8 mouse cellular contexts compared by ENCODE assay signal in the genomic region with DNA sequence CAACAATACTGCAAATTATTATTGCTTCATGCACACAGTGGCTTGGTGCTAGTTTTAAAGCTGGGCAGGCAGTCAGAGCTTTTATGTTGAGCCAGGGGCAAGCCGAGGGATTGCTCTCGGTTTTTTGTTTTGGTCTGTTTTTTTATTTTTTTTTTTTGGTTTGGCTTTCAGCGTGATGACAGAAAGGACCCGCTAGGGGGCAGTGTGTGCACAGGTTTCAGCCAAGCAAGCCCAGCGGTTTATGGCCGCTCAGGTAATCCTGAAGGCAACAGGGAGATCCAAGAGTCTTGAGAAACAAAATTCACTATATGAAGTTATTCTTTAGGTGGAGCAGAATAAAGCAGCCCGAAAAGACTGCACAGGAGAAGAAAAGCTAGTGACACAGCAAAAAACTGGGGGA.
DNase-seq lines count a peak whose midpoint lies in the region; ATAC-seq and TF ChIP-seq lines count a peak whose summit lies in the region.

No protein-coding gene starts in this region.

- no peak overlapping the region for H3K9ac ChIP-seq in liver, adult 2 months (ENCODE audit: low read depth, low read length)

- no peak for TF ChIP-seq POLR2A in cortical plate, adult 2 months (IDR thresholded peaks at IDR 0.05; ENCODE audit: extremely low read depth, insufficient read depth, low read length)
- TF ChIP-seq POLR2A in liver, adult 2 months (IDR thresholded peaks at IDR 0.05; ENCODE audit: extremely low read depth, insufficient read depth, low read length) = no peak

- H3K4me3 ChIP-seq in cortical plate, adult 2 months (ENCODE audit: insufficient read depth, low read length) = no peak overlapping the region
- no peak overlapping the region for H3K4me3 ChIP-seq in liver, adult 2 months (ENCODE audit: insufficient read depth, low read depth, low read length)

- ATAC-seq in granulocyte monocyte progenitor cell, adult 5-6 weeks (replicated peaks; ENCODE audit: poor library complexity, severe bottlenecking) = peak; percentile 70

- H3K79me2 ChIP-seq in liver, adult 2 months (ENCODE audit: control insufficient read depth, insufficient read depth, low read length) = no peaks in the 10 kb centered on the region

- H3K27me3 ChIP-seq in liver, adult 2 months (ENCODE audit: control insufficient read depth, insufficient read depth, low read length) = no peaks in the 10 kb centered on the region

- H3K27ac ChIP-seq in cortical plate, adult 2 months (ENCODE audit: insufficient read depth, low read length) = no peak overlapping the region
- H3K27ac ChIP-seq in liver, adult 2 months (replicated peaks; ENCODE audit: insufficient read depth, low read depth, low read length) = no peak overlapping the region

- 1% methylated on average over 7 of the region's 7 CpGs for WGBS in liver, adult 2 months

- peak; percentile 80 for DNase-seq in 3T3-L1 (ENCODE audit: low read depth, low spot score)
- DNase-seq in ZHBTc4 (ENCODE audit: low read depth, low spot score) = peak; percentile 80
- DNase-seq in kidney, adult 18-20 months = peak; percentile 74
- peak; percentile 52 for DNase-seq in liver, adult 2 months (ENCODE audit: extremely low read depth, low read depth, low spot score)
- DNase-seq in naive thymus-derived CD4-positive, alpha-beta T cell, adult 2 months (ENCODE audit: low read depth) = peak; percentile 65
- peak; percentile 39 for DNase-seq in testis, postnatal 14 days (ENCODE audit: low spot score)

- H3K36me3 ChIP-seq in liver, adult 2 months (ENCODE audit: control insufficient read depth, insufficient read depth, low read length) = no peaks in the 10 kb centered on the region

- H3K4me1 ChIP-seq in cortical plate, adult 2 months (ENCODE audit: control insufficient read depth, insufficient read depth, low read length) = no peaks in the 10 kb centered on the region
- H3K4me1 ChIP-seq in liver, adult 2 months (ENCODE audit: control insufficient read depth, insufficient read depth, low read length) = peaks cover 5% of the 10 kb centered on the region

- TF ChIP-seq CTCF in cortical plate, adult 2 months (IDR thresholded peaks at IDR 0.05; ENCODE audit: extremely low read depth, insufficient read depth, low read length) = peak; percentile 74
- TF ChIP-seq CTCF in liver, adult 2 months (IDR thresholded peaks at IDR 0.05; ENCODE audit: low read depth, low read length) = peak; percentile 86
